Mouse (Mus musculus): ENCODE measurements around the gene Gm10188.

Gm10188 gene

GRCm38 (mm10) chr1:132194624-132195023 lies 34.9 kb downstream of the Gm10188 start:
- ATAC-seq (ENCODE audit: low TSS enrichment), result no peak

- ATAC-seq (ENCODE audit: low TSS enrichment), result no peak
These were observed 35.8 kb downstream of the Gm10188 start for GRCm38 (mm10) chr1:132193806-132194205.

GRCm38 (mm10) chr1:132191786-132192680 lies 37.5 kb downstream of the Gm10188 start:
- ATAC-seq (ENCODE audit: low TSS enrichment), result no peak

DNA sequence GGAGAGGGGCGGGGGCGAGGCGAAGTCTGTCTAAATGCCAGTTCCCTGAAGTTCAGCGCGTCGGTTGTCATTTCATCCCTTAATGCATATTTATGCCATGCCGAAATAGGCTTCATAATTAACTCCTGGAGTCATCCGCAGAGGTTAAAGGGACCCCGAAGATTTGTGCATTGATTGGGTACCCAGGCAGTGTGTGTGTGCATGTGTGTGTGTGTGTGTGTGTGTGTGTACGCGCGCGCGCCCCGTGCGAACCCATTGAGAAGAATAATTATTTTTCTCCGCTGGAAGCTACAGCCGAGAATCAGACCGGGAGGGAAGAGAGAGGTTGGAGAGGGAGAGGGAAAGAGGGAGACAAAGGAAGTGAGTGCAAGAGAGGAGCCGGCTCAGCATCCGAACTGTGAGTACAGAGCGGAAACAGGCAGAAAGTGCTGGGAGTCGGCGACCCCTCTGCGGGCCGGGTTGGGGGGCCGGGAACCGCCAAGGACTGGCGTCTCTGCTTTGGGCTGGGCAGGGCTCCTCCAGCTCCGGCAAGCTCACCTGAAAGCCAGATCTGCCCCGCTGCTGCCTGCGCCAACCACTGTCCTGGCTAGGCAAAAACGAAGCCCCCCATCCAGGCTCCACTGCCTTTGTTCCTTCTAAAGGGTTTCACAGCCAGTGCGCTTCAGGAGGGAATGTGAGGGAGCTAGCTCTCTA lies 38.3 kb downstream of the Gm10188 start, which contains the start of the genes Lemd1 and AC124108.1:
Lemd1 (plus strand) TSS at position 339 of the 693 bp plus-strand sequence.
AC124108.1 (plus strand) TSS at position 365 of the 693 bp plus-strand sequence.
- ATAC-seq (ENCODE audit: low TSS enrichment), result peak; percentile 29; the same call in 1 of the 2 replicates

DNA sequence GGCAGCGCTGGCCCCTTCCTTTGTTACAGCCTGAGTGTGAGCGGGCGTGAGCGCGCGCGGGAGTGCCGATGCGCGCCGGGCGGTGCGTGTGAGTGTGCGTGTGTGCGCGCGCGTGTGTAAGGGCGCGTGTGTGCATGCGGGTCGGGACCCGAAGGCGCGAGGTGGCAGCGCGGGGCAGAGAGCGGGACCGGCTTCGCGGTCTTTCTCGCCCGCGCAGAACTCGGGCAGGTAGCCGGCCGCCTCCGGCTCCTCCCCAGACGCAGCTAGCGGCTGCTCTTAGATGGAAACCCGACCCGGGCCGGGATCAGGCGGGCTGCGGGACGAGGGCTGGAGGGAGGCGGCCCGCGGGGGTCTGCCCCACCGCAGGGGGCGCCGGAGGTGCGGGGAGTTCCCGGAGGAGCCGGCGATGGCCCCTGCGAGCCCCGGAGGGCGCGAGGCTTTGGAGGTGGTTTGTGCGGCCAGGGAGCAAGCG lies 38.9 kb downstream of the Gm10188 start:
- no peak for ATAC-seq (ENCODE audit: low TSS enrichment)

GRCm38 (mm10) chr1:132190040-132190513 lies 39.5 kb downstream of the Gm10188 start:
- ATAC-seq (ENCODE audit: low TSS enrichment), result peak; percentile 76

- ATAC-seq (ENCODE audit: low TSS enrichment), result no peak
These were observed 40.3 kb downstream of the Gm10188 start for GRCm38 (mm10) chr1:132189231-132189630.

DNA sequence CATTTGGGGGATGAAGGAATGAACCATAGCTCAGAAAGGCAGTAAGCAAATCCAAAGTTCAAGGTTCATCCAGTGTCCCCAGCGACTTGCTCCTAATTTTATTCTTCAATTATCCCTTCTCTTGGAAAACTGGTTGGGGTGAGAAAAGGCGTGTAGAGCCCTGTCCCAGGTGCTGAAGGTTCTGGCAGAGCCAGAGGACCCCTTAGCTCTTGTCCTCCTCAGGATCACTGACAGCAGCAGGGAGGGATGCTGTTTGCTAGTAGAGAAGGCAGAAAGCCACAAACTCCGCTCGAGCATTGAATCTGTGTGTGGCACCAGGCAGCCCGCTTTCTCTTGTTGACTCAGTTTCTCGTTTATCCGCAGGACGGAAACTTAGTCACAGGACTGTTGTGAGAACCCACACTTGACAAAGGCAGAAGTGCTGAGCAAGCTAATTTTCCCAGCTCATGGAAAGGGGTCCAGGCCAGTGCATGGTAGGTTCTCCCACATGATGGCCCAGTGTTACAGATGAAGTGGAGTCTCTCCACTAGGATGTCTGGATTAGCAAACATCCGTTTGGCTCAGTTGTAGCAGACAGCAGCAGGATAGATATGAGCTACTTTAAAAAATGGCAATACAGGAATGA lies 41.0 kb downstream of the Gm10188 start:
- no peak for ATAC-seq (ENCODE audit: low TSS enrichment)

- ATAC-seq (ENCODE audit: low TSS enrichment), result peak; percentile 29; the same call in 1 of the 2 replicates
These were observed 43.3 kb downstream of the Gm10188 start for GRCm38 (mm10) chr1:132186303-132186702.
